Mouse (Mus musculus) brain, embryonic 18.5 days (tissue): ENCODE measurements around the gene Ccdc171.
A peak's percentile ranks its signal among the peaks of the same experiment; 100 is the strongest.

Experiments
- DNase-seq: peaks from one replicate; pipeline ENCODE4 v3.0.0-alpha.2; 2012; ENCODE audit warnings: low read depth, low spot score

The Ccdc171 gene

DNA sequence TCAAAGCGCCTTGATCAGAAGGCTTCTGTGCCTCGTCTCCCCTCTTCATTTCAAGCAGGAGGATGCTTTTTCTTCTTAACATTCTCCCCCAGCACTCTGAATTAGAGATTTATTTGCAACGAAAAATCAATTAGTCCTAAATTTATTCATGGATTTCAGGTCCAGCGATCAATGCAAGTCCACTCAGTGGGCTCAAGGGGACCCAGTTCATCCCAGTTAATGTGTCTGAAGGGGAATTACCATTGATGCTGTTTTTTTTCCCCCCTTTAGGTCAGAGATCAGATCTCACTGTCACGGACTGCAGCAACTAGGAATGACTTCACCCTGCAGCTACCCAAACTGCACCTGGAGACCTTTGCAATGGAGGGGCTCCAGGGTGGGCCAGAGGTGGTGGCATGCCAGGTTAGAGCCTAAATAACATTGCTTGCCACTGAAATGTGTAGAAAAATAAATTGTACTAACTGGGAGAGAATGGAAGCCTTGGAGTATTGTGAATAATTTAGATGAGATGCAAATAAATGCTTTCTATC is 269.6 kb downstream of the Ccdc171 start:
- DNase-seq: no peak

DNA sequence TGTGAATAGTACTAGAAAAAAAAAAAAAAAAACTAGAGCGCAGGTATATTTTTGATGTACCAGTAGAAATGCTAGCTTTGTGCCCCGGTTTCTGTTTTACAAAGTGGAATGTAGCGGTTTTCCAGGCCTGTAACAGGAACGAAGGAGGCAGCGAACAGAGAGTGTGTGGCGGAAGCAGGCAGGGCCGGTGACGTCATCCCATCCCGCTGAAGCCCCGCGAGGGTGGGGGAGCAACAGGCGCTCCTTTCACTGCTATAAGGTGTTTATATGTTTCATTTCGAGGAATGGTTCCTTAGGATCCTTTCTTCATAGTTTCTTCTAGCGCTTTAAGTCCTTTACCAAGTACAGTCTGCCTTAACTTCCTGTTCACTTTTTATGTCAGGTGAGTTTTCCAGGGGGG is 272.6 kb downstream of the Ccdc171 start:
- no peak for DNase-seq

DNA sequence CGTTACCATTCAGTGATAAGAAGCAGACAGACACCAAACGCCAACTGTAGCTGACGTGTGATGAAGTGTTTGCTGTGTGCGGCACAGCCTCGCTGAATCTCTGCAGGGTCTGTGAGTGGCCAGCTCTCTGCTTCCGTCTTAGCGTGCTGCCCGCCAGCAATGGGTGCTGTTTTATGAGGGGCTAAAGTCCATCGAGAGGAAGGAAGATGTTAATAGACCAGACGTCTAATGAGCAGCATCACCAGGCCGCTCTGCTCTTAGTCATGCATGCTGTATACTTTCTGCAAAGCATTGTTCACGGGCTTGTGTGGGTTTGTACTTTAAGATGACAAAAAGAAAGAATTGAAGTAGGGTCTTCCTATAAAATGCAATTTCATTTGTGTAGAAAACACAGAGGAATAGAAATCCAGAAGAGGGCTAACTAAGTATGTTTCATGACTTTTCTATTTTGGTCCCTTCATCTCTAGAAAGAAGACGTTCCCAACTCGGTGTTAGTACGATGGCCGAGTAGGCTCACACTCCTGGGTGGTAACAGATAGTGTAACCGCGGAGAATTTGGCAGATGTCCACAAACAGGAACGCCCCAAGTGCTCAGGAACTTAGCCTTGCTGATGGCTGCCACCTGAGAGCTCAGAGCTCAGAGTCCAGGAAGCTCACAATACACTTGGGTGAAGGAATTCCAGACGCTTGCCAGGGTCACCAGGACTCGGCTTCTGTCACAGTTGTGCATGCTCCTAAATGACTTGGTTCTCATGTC is 273.5 kb downstream of the Ccdc171 start:
- no peak for DNase-seq

DNA sequence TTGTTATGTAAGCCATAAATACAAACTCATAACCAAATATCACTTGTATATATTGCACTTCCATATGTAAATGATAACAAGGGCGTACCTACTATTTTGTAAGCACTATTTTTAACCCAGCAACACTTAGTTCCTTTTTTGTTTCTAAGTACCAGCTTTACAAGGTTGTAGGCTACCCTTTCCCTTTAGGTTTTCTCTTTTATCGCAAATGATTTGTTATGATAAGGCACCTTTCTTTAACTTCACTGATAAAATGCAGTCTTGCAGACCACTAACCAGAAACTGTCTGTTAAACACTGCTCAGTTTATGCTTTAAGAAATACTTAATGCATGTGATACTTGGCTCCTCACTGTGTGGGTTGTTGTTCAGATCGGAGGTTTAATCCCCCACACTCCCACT is 275.1 kb downstream of the Ccdc171 start:
- no peak for DNase-seq

DNA sequence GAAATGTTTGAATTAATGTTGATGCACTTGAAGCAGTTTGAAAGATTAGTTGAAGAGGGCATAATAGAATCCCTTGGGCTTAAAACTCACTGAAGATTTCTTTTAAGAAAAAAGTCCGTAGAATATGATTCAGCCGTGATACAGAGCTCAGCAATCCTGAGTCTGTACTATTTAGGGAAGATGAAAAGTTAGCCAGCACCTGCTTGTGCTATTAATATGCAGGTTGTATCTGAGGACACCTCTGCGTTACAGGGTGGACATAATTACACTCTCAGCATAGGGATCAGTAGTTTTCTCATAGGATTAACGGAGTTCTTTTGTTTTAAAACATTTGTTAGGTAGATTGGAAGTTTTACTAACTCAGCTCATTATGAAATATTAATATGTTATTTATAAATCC is 291.6 kb downstream of the Ccdc171 start:
- DNase-seq: no peak

DNA sequence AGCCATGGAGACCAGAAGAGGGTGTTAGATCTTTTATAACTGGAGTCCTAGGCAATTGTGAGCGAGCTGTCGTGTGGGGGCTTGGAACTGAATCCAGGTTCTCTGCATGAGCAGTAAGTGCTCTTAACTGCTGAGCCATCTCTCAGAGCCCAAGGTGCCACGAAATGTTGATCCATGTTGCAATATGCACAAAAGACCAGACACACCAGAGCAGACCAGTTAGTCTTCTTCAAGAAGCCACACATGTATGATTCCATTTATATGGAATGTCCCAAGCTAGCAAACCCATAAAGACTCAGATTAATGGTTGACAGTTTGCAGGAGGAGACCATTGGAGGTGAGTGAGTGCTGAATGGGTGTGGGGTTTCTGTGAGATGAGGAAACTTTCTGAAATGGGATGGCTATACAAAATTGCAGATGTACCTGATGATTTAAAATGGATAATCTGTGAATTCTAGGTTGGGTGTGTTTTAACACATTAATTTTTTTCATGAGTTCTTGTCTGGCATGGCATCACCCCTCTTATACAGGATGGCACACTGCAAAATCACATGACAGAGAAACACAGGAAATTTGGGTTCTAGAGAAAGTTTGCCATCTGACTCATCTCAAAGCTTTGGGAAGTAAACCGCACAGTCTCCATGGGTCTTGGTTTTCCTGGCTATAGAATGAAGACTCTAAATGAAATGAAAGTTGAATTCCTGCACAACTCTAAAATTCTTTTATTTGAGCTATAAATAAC is 304.5 kb downstream of the Ccdc171 start:
- DNase-seq: no peak

DNA sequence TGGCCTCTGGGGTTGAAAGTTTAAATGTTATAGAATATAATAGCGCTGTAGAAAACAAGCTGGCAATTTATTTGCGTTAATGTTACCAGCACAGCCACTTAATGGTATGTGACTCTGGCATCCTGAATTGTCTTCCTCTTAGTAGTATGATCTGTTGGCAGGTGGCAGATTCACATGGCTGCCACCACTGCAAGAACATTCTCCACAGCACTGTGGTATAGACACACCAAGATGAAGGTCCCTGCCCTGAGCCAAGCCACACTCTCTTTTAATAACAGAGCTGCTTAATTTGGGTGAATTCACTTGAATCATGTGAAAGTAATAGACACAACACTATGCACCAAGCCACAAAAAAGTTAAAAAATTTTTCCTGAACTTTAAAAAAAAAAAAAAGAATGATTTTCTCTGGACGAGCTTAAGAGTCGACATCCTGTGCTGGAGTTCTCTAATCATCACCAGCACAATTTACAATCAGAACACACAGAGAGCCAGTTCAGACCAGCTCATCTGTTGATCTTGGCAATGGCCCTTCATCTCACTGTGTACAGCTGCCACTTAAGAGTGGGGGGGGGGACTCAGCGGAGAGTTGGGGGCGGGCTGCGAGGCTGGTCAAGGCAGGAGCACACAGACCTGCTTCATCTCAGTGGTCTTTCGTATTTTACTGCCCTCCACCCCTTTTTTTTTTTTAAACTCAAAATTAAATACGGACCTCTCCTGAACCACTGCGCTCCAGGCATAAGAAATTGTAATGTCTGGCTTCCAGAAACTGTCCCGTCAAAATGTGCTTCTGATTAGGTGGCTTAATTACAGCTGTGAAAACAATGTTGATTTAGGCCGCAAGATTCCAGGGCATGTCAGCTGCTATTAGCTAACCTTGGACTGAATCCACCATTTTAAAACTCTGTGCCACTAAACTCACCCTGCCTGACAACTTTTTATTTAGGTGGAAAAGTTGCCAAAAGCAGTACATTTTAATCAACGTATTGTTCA is 305.8 kb downstream of the Ccdc171 start:
- DNase-seq: peak; percentile 1

DNA sequence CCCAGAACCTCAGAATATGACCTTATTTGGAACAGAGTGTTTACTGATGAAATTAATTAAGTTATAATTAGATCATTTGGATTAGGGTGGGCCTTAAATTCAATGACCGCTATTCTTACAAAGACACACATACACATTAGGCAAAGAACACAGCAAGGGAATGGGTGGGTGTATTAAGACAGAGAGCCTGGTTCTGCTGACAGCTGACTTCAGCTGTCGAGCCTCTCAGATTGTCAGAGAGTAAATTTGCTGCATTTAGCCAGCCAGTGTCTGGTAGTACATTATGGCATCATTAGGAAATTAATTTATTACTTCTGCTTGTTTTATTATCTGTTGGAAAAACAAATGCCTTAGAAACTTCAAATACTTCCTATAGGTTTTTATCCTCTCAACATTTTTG is 313.7 kb downstream of the Ccdc171 start:
- no peak for DNase-seq

DNA sequence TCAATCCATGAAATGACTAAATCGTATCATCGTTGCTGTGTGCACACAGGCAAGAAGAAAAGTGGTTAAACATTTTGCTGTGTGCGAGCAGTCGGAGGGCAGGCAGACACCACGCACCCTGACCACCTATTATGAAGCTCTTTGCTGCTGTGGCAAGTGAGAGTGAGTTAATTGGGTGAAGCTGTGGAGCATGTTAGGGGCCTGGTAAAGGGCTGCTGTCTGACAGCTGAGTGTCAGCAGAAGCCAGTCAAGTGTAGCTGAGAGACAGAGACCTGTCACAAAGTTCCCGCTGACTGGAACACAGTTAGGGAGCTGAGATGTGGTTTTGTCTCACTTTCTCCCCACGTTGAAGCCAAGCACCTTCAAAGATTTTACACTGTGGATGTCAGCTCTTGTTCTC is 321.0 kb downstream of the Ccdc171 start:
- no peak for DNase-seq

DNA sequence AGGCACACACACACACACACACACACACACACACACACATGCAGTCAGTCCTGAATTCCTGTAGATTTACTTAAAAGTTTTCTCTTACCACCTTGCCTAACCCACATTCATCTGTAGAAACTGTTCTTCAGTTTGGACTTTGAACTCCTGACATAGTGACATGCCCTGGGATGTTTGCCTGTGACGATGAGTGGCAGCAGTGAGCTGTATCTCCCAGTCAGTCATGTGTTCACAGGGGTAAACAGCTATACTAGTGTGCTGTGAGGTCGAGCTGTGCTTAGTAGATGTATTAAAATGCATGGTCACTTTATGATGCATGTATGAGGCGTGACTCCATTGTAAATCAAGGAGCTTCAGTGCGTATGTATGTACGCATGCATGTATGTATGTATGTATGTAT is 328.5 kb downstream of the Ccdc171 start:
- DNase-seq: no peak

DNA sequence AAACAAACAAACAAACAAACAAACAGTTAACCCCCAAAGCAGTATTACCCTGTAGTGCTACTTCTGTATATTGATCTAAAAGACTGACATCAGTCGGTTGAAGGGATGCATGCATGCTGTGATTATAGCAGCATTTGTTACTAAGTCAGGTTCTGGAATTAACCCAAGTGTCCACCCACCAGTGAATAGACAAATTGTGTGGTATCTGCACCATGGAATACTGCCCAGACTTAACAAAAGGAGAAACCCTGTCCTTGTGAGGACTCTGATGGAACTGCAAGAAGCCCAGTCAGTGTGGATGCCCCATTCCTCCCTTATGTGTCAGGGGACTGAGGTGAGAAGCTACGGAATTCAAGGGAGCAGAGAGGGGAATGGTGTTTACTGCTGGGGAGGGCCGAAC is 336.4 kb downstream of the Ccdc171 start:
- no peak for DNase-seq

DNA sequence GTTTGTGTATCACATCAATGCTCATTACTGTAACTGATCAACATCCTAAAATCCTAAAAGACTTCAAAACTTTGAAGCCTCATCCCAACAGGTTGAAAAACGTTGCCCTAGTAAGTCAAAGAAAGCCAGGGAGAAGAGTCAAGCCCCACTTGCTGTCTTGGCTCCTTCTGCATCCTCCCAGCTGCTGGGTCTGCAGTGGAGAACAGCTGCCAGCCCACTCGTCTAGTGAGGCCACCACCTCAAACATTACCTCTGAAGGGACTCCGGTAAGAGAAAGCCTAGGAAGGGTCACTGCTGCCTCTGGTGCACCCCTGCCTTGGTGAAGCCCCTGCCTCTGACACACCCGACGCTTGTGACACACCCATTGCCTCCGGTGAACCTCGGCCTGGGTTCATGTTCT is 336.9 kb downstream of the Ccdc171 start:
- no peak for DNase-seq

DNA sequence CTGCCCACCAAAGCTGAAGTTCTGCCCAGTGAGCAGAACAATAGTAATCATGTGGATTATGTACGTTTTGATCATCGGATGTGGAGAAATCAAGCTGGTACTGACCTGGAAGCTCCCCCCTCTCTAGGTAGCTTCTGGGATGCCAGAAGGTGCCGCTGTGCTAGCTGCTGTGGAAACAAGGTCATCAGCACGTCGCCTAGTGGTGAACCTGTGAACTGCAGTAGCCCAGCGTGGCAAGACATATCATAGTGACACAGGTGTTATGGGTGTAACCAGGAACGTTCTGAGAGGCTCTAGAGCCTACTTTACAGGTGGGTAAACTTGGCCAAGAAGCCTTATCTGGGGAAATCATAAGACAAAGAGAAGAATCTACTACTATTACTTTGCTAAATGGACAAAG is 351.3 kb downstream of the Ccdc171 start:
- no peak for DNase-seq

DNA sequence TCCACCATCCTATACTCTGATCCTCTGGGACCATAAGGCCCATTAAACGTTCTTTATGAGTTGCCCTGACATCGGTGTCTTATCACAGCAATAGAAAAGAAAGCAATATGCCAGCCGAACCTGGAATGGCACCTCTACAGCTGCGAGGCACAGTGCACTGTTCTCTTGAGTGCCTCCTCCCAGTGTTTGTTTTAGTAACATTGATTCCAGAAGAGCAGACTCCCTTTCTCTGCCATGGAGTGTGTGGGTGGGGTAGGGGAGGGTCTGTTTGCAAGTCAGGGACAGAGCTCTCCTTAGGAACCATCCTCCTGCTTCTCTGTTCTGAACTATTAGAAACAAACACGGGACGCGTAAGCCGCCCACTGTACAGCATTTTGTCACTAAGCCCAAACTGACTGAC is 352.9 kb downstream of the Ccdc171 start:
- no peak for DNase-seq

DNA sequence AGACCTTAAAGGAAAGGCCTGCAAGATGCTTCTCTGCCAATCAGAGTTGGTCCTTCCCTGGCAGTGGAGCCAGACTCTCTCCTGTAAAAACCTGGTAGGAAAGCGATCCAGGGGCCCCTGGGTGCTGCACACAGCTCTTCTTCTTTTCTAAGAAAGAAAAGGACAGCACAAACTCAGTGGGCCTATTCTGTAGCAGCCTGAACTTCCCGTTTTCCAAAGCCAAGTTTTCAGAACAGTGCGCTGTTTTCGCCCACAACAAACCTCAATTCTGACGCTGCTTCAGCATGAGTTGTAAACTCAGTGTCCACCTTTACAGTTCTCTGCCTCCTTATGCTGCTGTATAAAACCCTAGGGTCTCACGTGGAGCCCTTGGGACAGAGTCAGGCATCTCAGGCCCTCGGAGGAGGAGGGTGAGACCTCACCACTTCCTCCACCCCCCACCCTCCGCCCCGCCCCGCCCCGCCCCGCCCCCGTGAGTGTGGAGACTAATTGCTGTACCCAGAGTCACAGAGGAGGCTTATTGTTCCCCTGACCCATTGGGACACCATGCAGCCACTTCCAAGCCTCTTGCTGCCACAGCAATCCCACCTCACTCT is 363.2 kb downstream of the Ccdc171 start:
- no peak for DNase-seq

DNA sequence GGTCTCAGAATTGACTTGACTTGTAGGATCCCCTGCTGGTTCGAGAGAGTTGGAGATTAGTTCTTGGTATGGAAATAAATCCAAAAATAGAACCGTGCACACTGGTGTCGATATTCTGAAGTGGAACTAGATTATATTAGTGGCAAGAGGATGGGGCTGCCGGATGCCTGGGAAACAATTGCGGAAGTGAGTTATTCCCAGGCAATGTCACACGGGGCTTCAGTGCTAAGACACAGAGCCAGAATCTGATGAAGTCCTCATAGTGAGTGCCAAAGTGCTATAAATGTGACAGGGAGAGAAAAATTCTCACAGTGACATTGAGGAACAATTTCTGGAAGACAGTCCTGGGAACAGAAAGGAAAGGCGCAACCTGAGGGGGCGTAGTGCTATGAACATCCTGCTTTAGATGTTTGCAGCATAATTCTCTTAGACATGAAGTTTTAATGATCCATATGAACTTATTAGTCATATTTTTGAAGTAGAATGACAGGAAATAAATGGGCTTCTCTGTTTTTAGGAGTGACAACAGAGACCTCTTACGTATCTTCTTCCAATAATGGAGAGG is 376.8 kb downstream of the Ccdc171 start:
- no peak for DNase-seq
